Mouse (Mus musculus) erythroid progenitor cell, adult 5-6 weeks (primary cell): ENCODE data around the gene Cep63. TPM values are rescaled to one million over a fixed set of nuclear protein-coding genes. Genes with fewer than 3 reads are reported as not detected.

Experiments
- ATAC-seq: replicated peaks from 2 replicates; pipeline ENCODE4 v1.8.0; 2016; ENCODE audit warnings: moderate number of reproducible peaks, mild to moderate bottlenecking, moderate TSS enrichment, inconsistent platforms; ENCODE audit not compliant: poor library complexity, low FRiP score, severe bottlenecking
- total RNA-seq, 2 experiments: library from RNA; stranded (forward) in 1 of 2; stranded (reverse) in 1 of 2; fragments of 150-400 nt in 1 of 2; fragments of 186-747, 209-891 nt in 1 of 2; gene quantifications; 2 replicates each; pipeline versions ENCODE4 v1.2.3 to v1.2.4; 2015 to 2017; ENCODE audit warnings: low replicate concordance in 2 of 2

Gene Cep63
- total RNA-seq (2015; ENCODE audit: low replicate concordance) (31.7 and 33.5 TPM in 2 replicates), total RNA-seq (2017; ENCODE audit: low replicate concordance) (15.7 and 25.6 TPM in 2 replicates)

- peak; percentile 90 for ATAC-seq
Measured at GRCm38 (mm10) chr9:102625983-102626838, at the start of gene Cep63, which contains the start of gene Anapc13. Gene Cep63, minus strand, starts transcription at chr9:102626534. Gene Anapc13, plus strand, starts transcription at chr9:102626296.

GRCm38 (mm10) chr9:102675922-102676321 is 49.6 kb upstream of the Cep63 start:
- no peak for ATAC-seq

- no peak for ATAC-seq
Measured at GRCm38 (mm10) chr9:102673381-102673780, 47.0 kb upstream of the Cep63 start.

- ATAC-seq: no peak
Measured at GRCm38 (mm10) chr9:102668906-102669305, 42.6 kb upstream of the Cep63 start.

GRCm38 (mm10) chr9:102668115-102668514 is 41.8 kb upstream of the Cep63 start:
- no peak for ATAC-seq

- no peak for ATAC-seq
Measured at GRCm38 (mm10) chr9:102656355-102657095, 30.2 kb upstream of the Cep63 start.

GRCm38 (mm10) chr9:102651199-102651720 is 24.9 kb upstream of the Cep63 start:
- ATAC-seq: no peak

- no peak for ATAC-seq
Measured at GRCm38 (mm10) chr9:102650637-102651036, 24.3 kb upstream of the Cep63 start.

GRCm38 (mm10) chr9:102649917-102650527 is 23.7 kb upstream of the Cep63 start:
- ATAC-seq: no peak

GRCm38 (mm10) chr9:102647010-102647409 is 20.7 kb upstream of the Cep63 start:
- ATAC-seq: no peak

GRCm38 (mm10) chr9:102645119-102645695 is 18.9 kb upstream of the Cep63 start:
- ATAC-seq: no peak

- no peak for ATAC-seq
Measured at GRCm38 (mm10) chr9:102643486-102644101, 17.3 kb upstream of the Cep63 start.

GRCm38 (mm10) chr9:102643071-102643485 is 16.7 kb upstream of the Cep63 start:
- ATAC-seq: no peak

- ATAC-seq: no peak
Measured at GRCm38 (mm10) chr9:102641531-102641930, 15.2 kb upstream of the Cep63 start.

GRCm38 (mm10) chr9:102639510-102639909 is 13.2 kb upstream of the Cep63 start:
- no peak for ATAC-seq

- no peak for ATAC-seq
Measured at GRCm38 (mm10) chr9:102638963-102639362, 12.6 kb upstream of the Cep63 start.

GRCm38 (mm10) chr9:102637115-102637514 is 10.8 kb upstream of the Cep63 start:
- ATAC-seq: no peak

GRCm38 (mm10) chr9:102636553-102636952 is 10.2 kb upstream of the Cep63 start:
- no peak for ATAC-seq

- ATAC-seq: no peak
Measured at GRCm38 (mm10) chr9:102634453-102634852, 8.1 kb upstream of the Cep63 start.
